Mouse (Mus musculus) Patski (cell line): ENCODE measurements around the gene Ern1. TPM values are rescaled to one million over a fixed set of nuclear protein-coding genes. Genes with fewer than 3 reads are reported as not detected.
A peak's percentile ranks its signal among the peaks of the same experiment; 100 is the strongest.
"Not testable (repeated sequence)": the region's sequence is repeated elsewhere in the genome, so short reads cannot be mapped to it uniquely, and the experiment has no call there.

Experiments
- ATAC-seq: fragments of 100-300 bp; one replicate; pipeline ENCODE4 v1.8.0; 2021
- CTCF ChIA-PET: fragments of 350-600 bp; sonication (Branson Sonifier 250); formaldehyde crosslinking; loops from one replicate; lab custom pipeline; 2022; ENCODE audit warnings: inconsistent platforms; lab: Charles Lee
- POLR2A ChIA-PET: fragments of 350-600 bp; sonication (Branson Sonifier 250); formaldehyde crosslinking; loops from one replicate; lab custom pipeline; 2022; ENCODE audit warnings: antibody characterized with exemption, inconsistent platforms; lab: Charles Lee
- DNase-seq: peaks from one replicate; pipeline ENCODE4 v3.0.0-alpha.2; 2011; ENCODE audit warnings: low read depth, low spot score
- H3K27me3 ChIP-seq: fragments of 371-371 bp; one replicate; pipeline ENCODE4 v1.5.1; 2021
- CTCF ChIP-seq: fragments of 100-300 bp; IDR thresholded peaks from one replicate; pipeline ENCODE4 v1.5.1; 2021
- in situ Hi-C: fragments of 300-500 bp; cut with MboI; formaldehyde crosslinking; loops from 3 replicates; pipeline ENCODE4 v1.11.1; 2018; ENCODE audit warnings: low pct_unique_long_range_greater_than_20kb, mixed read lengths
- polyA plus RNA-seq: library from polyadenylated mRNA; unstranded; gene quantifications from one replicate; pipeline ENCODE4 v1.2.3, GENCODE M21; 2021

Gene Ern1
- polyA plus RNA-seq, 1 experiment from 2014 or later: 12.4 TPM

DNA sequence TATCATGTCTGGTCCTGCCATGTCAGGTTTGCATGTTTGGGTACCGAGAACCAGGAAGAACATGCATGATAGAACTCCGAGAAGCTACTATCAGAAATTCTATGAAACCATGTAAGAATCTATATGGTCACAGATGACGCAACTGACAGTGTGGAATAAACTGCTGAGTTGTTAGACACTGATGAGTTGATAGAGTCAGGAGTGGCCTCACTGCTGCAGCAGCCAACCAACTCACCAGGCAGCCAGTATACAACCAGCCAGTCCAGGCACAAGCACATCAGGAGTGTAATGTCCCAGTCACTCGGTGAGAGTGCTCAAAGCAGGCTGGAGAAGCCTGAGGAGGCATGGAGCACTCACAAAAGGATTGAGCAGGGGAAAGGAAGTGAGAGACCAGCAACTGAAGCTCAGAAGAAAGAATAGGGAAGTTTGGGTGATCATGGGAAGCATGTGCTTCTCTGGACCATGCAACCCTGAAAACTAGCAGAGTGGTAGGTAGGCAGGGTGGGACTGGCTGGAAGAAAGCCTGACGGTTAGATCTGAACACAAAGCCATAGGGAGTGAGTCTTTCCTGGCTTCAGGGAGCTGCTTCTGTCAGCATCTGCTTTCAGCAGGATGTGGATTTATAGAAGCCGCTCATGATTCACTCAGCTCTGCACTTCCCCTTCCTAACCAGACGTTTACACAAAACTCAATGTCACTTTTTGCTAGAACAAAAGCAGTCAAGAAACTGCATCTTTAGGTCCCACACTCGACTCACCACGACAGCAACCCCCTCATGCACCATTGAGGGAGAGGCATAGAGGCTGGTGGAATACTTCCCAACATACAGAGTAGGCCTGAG, 68.2 kb downstream of the Ern1 start:
- no peak for TF ChIP-seq CTCF
- DNase-seq (no peak), ATAC-seq (no peak)
- ChIA-PET CTCF (interaction anchor here (0.8 to 2.5 kb wide), 8 partner anchors 9 to 78 kb away, joined by 3 to 16 read pairs (median 4); partner anchors contain the start of gene Ern1), POLR2A (no interaction called here)
- in situ Hi-C loops: loop anchor here (5.0 kb wide), 2 partner anchors 73 to 208 kb away; no protein-coding TSS in a partner anchor
- no peaks in the 10 kb centered on the region for H3K27me3 ChIP-seq

DNA sequence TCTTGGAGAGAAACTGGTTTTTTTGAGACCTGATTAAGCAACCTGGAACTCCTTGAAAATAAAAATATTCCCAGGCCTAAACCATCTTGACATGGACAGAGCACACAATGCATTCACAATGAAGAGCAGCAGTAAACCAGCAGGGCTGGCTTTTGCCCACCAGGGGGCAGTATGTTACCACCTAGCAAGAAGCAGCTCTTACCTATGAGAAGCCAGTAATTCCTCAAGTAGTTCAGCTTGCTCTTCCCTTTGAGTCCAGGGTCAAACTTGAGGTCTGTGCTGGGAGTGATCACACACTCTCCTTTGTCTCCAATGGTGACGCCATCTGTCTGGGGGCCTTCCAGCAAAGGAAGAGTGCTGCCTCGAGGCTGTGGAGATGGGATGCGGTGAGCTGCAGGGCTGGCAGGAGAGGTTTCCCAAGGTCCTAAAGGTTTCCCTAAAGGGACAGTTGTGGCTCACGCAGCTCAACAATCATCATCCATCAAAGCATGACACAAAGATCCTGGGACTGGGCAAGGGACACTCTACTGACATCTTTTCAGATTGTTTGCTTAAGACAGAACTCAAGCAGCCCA, 68.9 kb downstream of the Ern1 start:
- H3K27me3 ChIP-seq: no peaks in the 10 kb centered on the region
- ChIA-PET CTCF (interaction anchor here (0.8 to 2.5 kb wide), 8 partner anchors 10 to 79 kb away, joined by 3 to 16 read pairs (median 4); partner anchors contain the start of gene Ern1), POLR2A (no interaction called here)
- DNase-seq (peak; percentile 43), ATAC-seq (no peak)
- TF ChIP-seq CTCF: peak; percentile 97
- in situ Hi-C loops: loop anchor here (5.0 kb wide), 2 partner anchors 74 to 209 kb away; no protein-coding TSS in a partner anchor

DNA sequence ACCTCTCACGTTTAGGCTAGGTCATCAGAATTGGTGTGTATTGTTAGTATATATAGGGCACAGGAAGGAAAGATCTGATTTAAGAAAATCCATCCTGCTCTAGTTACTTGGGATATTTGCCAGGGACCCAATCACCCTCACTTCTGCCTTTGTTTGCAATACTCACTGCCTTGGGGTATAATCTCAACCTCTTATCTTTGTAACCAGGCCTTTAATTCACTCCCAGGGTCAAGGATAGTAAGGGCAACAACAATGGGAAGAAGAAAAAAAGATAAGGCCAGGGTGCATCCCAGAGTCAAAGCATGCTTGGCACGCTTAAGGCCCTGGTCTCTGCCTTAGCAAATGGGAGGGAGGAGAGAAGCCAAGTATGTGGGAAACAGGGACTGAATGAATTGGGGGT, 69.8 kb downstream of the Ern1 start:
- POLR2A ChIA-PET: no interaction called here
- ATAC-seq: no peak

DNA sequence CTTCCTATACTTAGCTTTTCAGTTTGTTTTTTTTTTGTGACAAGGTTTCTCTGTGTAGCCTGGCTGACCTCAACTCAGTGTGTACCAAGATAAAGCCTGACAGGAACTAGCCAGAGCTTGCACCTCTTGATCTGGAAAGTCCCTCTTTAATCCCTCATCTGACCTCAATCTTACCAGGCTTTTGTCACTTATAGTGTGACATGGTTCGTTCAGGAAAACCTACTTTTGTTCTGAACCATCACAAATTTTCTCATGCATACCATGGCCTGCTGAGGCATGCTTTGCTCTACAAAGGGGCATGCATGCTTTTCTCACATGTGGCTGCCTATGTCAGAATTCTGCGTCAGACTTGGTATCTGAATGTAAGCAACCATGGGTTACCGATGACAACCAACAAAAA, 71.3 kb downstream of the Ern1 start:
- in situ Hi-C loops: loop anchor here (5.0 kb wide), 2 partner anchors 76 to 211 kb away; no protein-coding TSS in a partner anchor
- DNase-seq (no peak), ATAC-seq (no peak)
- CTCF ChIA-PET: interaction anchor here (1.1 to 2.1 kb wide), 2 partner anchors 73 to 75 kb away, joined by 3 to 11 read pairs; no protein-coding TSS in a partner anchor
- H3K27me3 ChIP-seq: no peaks in the 10 kb centered on the region
- TF ChIP-seq CTCF: no peak
- POLR2A ChIA-PET: interaction anchor here (0.6 to 1.1 kb wide), 2 partner anchors 15 to 82 kb away, joined by 3 to 4 read pairs; no protein-coding TSS in a partner anchor

More for the DNA sequence above, 69.8 kb downstream of the Ern1 start:
- in situ Hi-C loops: loop anchor here (5.0 kb wide), 2 partner anchors 74 to 209 kb away; no protein-coding TSS in a partner anchor
- H3K27me3 ChIP-seq: no peaks in the 10 kb centered on the region
- CTCF ChIA-PET: interaction anchor here (1.0 kb wide), 1 partner anchor 78 kb away, joined by 3 read pairs; no protein-coding TSS in a partner anchor
- no peak for DNase-seq
- TF ChIP-seq CTCF: no peak

DNA sequence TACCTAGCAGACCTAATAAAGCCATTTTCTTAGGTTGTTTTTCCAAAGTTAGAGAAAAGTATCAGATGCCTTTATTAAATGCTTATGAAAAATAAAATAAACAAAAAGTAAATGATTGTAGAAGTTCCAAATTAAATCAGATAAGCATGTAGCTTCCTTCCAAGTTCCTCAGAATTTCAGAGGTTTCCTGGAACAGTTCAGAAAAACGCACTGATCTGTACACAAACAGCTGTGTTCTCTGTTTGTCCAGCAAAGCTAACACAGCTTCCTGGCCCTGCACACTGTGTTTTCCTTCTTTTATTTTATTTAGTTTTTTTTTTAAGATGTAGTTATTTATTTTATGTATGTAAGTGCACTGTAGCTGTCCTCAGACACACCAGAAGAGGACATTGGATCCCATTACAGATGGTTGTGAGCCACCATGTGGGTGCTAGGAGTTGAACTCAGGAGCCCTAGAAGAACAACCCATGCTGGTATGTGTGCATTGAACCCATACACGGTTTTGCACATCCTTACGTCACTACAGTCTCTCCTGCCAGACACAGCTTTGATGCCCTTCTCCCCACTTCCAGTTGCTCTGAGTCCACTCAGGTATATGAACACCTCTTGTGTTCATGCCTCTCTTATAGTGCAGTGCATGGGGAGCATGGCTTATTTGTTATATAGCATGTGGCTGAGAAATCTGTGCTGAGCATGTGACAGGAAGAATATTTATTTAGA, 74.9 kb downstream of the Ern1 start:
- CTCF ChIA-PET: interaction anchor here (1.1 to 2.0 kb wide), 4 partner anchors 12 to 330 kb away, joined by 3 to 9 read pairs (median 4); no protein-coding TSS in a partner anchor

DNA sequence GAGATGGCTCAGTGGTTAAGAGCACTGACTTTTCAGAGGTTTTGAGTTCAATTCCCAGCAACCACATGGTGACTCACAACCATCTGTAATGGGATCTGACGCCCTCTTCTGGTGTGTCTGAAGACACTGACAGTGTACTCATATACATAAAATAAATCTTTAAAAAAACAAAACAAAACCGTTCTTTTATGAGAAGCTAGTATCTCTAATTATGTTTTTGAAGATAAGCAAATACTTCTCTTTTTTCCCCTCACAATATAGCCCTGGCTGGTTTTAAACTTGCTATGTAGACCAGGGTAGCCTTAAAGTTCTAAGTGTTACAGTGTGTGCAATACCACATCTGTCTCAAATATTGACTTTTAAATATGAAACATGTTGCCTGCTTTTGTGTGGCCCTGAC, 76.5 kb downstream of the Ern1 start:
- ATAC-seq: no peak
- H3K27me3 ChIP-seq: no peaks in the 10 kb centered on the region
- in situ Hi-C loops: no loop called here
- DNase-seq: no peak
- ChIA-PET CTCF (interaction anchor here (1.4 to 2.4 kb wide), 3 partner anchors 10 to 80 kb away, joined by 4 to 8 read pairs (median 5); no protein-coding TSS in a partner anchor), POLR2A (no interaction called here)
- no peak for TF ChIP-seq CTCF

More for the DNA sequence above, 74.9 kb downstream of the Ern1 start:
- H3K27me3 ChIP-seq: no peaks in the 10 kb centered on the region
- ATAC-seq: no peak
- no peak for DNase-seq
- TF ChIP-seq CTCF: no peak
- in situ Hi-C loops: no loop called here
- POLR2A ChIA-PET: no interaction called here

DNA sequence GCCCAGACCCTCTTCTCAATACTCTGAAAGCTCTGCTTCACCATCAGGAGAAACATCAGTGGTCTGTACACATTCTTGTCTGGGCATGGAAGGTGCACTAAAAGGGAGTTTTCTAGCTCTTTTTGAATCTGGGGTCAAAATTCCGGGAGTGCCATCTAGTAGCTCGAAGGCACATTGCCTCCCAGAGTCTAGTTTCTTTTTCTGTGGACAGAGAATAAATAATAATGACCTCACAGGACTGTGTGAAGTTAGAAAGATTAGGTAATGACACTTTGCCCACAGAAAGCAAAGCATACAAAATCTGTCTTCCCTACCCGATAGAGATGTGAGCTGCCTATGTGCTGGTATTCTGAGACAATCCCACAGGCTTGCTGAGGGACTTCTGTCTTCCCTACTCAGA, 77.1 kb downstream of the Ern1 start:
- no peaks in the 10 kb centered on the region for H3K27me3 ChIP-seq
- ATAC-seq (no peak), DNase-seq (no peak)
- in situ Hi-C loops: no loop called here
- TF ChIP-seq CTCF: no peak
- POLR2A ChIA-PET: no interaction called here
- CTCF ChIA-PET: interaction anchor here (1.4 to 2.4 kb wide), 3 partner anchors 9 to 81 kb away, joined by 4 to 8 read pairs (median 5); no protein-coding TSS in a partner anchor

DNA sequence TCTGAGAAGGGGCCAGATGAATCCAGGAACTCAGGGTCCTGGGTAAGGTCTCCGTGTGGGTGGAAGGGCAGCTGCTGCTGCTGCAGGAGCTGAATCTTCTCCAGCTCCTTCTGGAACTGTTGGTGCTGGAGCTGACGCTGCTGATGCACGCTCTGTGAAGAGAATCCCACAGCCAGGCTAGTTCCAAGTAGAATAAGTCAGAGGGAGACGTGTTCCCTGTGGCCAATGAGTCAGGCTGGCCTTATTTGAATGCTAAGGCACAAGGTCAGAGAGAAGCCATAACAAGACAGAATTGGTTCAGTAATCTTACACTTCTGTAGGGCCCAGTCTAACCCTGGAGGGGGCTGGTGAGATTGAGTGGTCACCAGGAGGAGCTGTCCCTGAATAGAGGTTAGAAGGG, 77.6 kb downstream of the Ern1 start:
- H3K27me3 ChIP-seq: no peaks in the 10 kb centered on the region
- ATAC-seq: no peak
- no peak for TF ChIP-seq CTCF
- CTCF ChIA-PET: interaction anchor here (1.9 to 2.4 kb wide), 2 partner anchors 9 to 12 kb away, joined by 4 to 8 read pairs; no protein-coding TSS in a partner anchor
- in situ Hi-C loops: no loop called here
- POLR2A ChIA-PET: interaction anchor here (0.5 kb wide), 1 partner anchor 183 kb away, joined by 7 read pairs; no protein-coding TSS in a partner anchor
- DNase-seq: no peak

DNA sequence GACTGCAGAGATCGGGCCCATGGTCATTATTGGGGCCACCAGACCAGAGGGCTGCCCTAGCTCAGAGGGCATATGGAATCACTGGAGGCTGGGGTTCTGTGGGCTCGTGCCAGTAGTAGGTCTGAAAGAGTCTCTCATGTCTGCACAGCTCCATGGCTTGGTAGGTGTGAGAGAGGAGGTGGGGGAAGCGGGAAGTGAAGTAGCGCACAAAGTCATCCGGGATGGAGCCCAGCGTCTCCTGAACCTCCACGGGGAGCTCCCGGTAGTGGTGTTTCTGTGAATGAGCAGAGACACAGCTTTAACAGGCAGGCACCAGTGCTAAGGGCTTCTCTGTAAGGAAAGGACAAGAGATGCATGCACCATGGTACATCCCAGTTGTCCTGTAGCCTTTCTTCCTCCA, 89.2 kb downstream of the Ern1 start:
- ChIA-PET CTCF (interaction anchor here (1.3 kb wide), 1 partner anchor 12 kb away, joined by 4 read pairs; no protein-coding TSS in a partner anchor), POLR2A (no interaction called here)
- ATAC-seq (no peak), DNase-seq (no peak)
- TF ChIP-seq CTCF: no peak
- in situ Hi-C loops: no loop called here
- H3K27me3 ChIP-seq: no peaks in the 10 kb centered on the region

DNA sequence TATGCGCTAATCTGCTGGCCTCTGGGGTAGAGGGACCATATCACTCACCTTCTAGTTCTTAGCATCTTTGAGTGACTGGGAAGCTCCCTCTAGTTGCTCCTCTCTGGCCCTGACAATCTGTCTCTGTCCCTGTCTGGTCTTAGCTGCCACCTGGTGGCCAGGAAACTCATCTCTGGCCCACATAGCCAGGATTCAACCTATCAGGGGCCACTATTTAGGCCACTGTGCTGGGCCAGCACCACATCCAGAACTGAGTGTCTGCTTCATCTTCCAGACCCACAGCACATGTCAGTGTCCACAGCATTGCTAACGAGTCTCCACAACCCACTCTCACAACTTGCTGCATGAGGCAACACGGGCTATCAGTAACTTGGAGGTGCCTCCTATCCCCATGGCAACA, 90.0 kb downstream of the Ern1 start:
- ATAC-seq: no peak
- CTCF ChIA-PET: interaction anchor here (1.3 kb wide), 1 partner anchor 13 kb away, joined by 4 read pairs; no protein-coding TSS in a partner anchor

DNA sequence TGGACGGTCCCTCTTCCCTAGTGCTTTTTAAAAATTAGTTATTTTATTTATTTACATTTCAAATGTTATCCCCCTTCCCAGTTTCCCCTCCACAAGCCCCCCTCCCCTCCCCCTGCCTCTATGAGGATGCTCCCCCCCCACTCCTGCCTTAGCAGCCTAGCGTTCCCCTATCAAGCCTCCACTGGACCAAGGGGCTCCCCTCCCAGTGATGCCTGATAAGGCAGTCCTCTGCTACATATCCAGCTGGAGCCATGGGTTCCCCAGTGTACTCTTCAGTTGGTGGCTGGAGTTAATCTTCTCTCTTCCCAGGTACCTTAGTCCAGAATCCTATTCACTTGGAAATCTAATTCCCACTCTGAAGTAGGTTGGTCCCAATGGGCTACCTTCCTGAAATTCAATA, 93.6 kb downstream of the Ern1 start:
- POLR2A ChIA-PET, DNase-seq, ATAC-seq, CTCF ChIA-PET, H3K27me3 ChIP-seq: not testable (repeated sequence)
- in situ Hi-C loops: loop anchor here (5.0 kb wide), 2 partner anchors 67 to 92 kb away; partner anchors contain the start of gene Gh

More for the DNA sequence above, 90.0 kb downstream of the Ern1 start:
- no peak for DNase-seq
- H3K27me3 ChIP-seq: no peaks in the 10 kb centered on the region
- POLR2A ChIA-PET: no interaction called here
- in situ Hi-C loops: no loop called here
- no peak for TF ChIP-seq CTCF
